Mouse (Mus musculus): ENCODE data around the gene Igsf11.

Gene Igsf11

DNA sequence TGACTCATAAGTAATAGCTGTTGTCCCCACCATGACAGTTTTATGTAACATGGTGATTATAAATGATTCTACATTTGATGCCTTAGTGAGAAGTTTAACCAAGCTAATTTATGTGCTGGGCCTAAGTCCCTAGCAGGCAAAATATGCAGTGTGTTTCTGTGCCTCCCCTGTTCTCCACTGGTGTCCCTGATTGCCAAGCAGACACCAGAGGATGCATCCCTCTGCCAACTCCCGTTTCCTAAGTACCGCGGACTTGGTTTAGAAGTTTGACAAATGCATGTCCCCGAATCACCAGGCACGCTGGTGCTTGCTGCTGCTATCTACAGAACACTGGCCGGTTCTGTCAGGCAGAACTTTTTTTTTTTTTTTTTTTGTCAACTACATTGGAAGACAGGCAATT, 39.0 kb downstream of the Igsf11 start:
- DNase-seq (ENCODE audit: low spot score in 2 of 2), result no peak

- DNase-seq (ENCODE audit: low spot score in 2 of 2), result no peak
These were observed 48.3 kb downstream of the Igsf11 start for GRCm38 (mm10) chr16:38940805-38941204.

- DNase-seq (ENCODE audit: low spot score in 2 of 2), result no peak
These were observed 48.8 kb downstream of the Igsf11 start for GRCm38 (mm10) chr16:38941275-38941674.

DNA sequence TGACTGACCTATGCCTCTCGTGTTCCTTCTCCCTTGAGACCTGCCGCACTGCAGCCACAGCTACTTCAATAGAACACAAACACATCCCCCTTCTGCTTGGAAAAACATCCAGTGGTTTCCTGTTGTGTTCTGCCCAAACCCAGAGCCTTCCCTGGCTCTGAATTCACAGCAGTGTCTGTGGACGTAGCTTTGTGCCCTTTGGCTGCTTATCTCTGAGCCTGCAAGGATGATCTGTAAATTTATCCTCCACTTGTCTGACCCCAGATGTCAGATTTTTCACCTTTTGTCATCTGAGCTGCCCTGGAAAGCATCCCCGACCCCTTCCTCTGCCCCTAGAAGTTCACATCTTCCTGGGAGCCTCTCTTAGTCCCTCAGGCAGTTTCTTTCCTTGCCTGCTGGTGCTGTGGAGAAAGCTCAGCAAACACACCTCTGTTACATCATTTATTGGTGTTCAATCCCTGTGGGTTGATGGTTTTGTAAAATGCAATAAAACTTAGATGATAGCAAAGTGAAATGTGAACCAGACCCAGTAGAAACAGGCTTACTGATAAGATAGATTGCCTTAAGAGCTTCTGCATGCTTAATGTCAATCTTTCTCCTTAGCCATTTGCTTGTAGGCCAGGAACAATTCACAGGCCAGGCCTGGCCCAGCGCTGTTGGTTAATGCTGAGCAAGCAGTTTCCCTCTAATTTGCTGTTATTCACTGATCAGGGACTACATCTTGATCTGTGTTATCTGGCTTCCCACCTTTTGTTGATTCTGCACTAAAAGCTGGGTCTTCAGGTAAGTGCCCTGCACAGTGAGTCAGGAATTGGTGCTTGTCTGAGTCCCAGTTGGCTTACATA, 51.5 kb downstream of the Igsf11 start:
- DNase-seq (ENCODE audit: low spot score in 2 of 2), result no peak

DNA sequence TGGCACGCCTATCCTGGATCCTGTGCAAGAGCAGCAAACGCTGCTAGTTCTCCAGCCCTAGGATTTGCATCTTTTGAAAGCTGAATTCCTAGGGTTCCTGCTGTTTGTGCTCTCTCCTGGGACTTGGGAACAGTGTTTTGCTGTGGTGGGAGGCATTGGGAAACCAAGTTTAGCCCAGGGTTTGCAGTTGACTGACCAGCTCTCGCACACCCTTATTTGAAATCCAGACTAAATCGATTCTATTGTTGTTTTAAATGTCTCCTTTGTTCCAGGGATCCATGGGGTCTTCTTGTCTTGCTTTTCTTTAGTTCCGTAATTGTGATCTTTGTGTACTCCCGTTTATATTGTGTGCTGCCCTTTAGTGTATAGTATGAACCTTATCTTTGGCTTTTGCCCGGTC, 52.6 kb downstream of the Igsf11 start:
- DNase-seq (ENCODE audit: low spot score in 2 of 2), result no peak

- no peak for DNase-seq (ENCODE audit: low spot score in 2 of 2)
These were observed 53.1 kb downstream of the Igsf11 start for GRCm38 (mm10) chr16:38945581-38945981.

GRCm38 (mm10) chr16:38946453-38946852, 54.0 kb downstream of the Igsf11 start:
- DNase-seq (ENCODE audit: low spot score in 2 of 2), result no peak

GRCm38 (mm10) chr16:38947141-38947879, 54.8 kb downstream of the Igsf11 start:
- no peak for DNase-seq (ENCODE audit: low spot score in 2 of 2)

GRCm38 (mm10) chr16:38948441-38948840, 56.0 kb downstream of the Igsf11 start:
- DNase-seq (ENCODE audit: low spot score in 2 of 2), result no peak

DNA sequence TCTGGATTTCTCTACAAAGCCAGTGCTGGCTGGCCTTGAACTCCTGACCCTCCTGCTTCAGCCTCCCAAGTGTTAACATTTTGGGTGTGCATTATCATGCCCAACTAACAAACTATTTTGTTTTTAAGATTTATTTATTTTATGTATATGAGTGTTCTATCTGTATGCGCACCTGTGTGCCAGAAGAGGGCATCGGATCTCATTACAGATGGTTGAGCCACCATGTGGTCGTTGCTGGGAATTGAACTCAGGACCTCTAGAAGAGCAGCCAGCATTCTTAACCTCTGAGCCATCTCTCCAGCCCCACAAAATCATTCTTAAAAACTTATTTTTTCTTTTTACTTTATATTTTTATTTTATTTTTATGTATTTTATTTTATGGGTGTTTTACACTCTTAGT, 60.4 kb downstream of the Igsf11 start:
- no peak for DNase-seq (ENCODE audit: low spot score in 2 of 2)

DNA sequence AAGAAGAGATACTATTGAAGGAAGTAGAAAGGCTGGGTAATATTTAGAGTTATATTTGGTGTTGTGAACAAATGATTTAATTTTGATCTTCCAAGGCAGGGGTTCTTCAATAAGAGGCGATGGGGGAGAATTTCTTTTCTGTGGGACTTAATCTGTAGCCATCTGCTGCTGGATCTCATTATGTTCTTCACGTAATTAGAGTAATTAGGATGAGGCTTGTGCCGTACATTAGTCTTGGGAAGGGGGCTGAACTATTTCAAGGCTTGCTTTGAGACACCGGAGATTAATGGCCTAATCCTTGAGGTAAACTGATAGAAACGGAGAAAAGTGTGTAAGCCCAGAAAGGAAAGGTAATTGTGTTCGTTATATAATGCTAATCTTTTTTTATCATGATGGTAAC, 61.4 kb downstream of the Igsf11 start:
- no peak for DNase-seq (ENCODE audit: low spot score in 2 of 2)

GRCm38 (mm10) chr16:38954501-38955288, 62.2 kb downstream of the Igsf11 start:
- no peak for DNase-seq (ENCODE audit: low spot score in 2 of 2)

DNA sequence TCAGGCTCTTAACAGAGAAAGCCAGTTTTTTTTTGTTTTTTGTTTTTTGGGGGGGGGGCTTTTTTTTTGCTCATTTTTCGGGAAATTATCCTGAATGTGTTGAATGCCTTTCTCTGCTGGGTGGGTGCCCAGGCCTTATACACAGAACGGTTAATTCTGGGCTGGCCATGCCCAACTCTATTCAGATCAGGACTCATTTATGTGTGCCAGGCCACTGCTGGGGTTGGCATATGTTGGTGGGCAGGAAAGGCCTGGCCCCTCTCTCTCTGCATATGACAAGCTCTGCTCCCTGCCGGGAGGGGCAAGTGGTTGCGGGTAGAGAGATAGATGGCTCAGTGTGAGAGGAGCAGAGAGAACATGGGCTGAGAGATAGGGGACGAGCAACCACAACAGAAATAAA, 62.8 kb downstream of the Igsf11 start:
- DNase-seq (ENCODE audit: low spot score in 2 of 2), result no peak

DNA sequence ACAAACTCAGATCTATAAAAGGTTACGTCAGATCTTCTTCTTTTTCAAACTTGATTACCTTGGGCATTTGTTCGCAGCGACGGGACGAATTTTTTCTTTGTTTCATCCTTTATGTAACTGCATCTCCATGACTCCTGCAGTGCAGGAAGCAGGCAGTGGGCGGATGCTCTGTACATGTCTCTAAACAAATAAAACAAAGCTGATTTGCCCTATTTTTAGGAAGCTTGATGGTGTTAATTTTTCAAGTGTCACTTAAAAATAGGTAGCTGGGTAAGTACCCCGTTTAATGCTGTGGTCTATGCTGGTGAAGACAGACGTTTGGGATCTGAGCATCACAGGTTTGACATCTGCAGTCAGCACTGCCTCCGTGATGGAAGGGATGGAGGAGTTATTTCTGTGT, 66.3 kb downstream of the Igsf11 start:
- DNase-seq (ENCODE audit: low spot score in 2 of 2), result no peak

DNA sequence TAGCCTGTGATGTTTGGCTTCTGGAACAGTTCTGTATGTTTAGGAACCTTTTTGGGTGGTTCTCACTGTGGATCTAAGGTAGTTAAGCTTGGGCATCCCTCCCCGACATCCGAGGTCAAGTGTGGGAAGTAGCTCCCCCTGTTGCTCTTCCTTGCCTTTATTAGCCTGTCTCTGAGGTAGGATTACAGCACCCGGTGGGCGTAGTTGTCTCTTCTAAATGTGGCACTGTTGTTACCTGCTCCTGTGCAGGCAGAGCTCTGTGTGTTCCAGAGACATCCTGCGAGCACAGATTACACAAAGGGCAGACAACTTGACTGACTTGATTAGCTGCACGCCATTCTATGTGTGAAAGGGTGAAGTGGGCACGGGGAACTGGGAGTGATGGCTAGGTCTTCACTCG, 68.1 kb downstream of the Igsf11 start:
- DNase-seq (ENCODE audit: low spot score in 2 of 2), result no peak

- no peak for DNase-seq (ENCODE audit: low spot score in 2 of 2)
These were observed 69.4 kb downstream of the Igsf11 start for GRCm38 (mm10) chr16:38961865-38962264.

- DNase-seq (ENCODE audit: low spot score in 2 of 2), result no peak
These were observed 70.2 kb downstream of the Igsf11 start for GRCm38 (mm10) chr16:38962695-38963094.

- DNase-seq (ENCODE audit: low spot score in 2 of 2), result no peak
These were observed 74.6 kb downstream of the Igsf11 start for GRCm38 (mm10) chr16:38967026-38967425.

DNA sequence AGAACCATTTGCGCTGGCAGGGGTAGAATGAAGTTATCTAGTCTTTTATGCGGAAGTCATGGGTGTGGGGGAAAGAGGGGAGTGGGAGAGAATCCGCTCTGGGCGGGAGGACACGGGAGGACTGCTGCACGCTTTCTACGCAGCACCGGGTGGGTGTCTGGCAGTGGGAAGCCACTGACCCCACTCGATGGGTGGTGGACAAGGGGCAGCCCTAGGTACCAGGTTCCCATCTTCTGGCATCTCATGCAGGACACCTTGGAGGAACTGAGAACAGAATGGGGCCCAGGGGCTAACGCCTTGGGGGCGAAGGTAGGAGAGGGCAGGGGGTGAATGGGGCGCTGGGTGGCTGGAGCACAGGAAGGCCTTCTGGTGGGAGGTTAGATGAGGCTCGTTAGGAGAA, 83.7 kb downstream of the Igsf11 start:
- no peak for DNase-seq (ENCODE audit: low spot score in 2 of 2)

- DNase-seq (ENCODE audit: low spot score in 2 of 2), result no peak
These were observed 86.1 kb downstream of the Igsf11 start for GRCm38 (mm10) chr16:38978546-38978945.

DNA sequence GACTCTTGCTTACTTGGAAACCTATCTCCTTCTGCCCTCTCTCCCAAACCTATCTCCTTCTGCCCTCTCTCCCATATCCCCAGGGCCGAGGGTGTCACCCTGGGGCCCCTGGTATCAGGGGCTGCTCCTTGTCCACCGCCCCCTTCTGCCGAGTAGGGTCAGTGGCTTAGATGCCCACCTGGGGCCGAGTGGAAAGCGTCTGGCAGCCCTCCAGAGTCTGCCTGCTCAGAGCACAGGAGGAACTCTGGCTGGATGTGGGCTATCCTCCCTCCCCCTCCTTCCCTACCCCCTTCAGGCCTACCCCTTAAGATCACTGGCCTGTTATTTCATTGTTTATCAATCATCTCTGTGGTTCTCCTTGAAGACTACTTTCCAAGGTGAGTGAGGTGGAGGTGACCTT, 88.1 kb downstream of the Igsf11 start:
- no peak for DNase-seq (ENCODE audit: low spot score in 2 of 2)

DNA sequence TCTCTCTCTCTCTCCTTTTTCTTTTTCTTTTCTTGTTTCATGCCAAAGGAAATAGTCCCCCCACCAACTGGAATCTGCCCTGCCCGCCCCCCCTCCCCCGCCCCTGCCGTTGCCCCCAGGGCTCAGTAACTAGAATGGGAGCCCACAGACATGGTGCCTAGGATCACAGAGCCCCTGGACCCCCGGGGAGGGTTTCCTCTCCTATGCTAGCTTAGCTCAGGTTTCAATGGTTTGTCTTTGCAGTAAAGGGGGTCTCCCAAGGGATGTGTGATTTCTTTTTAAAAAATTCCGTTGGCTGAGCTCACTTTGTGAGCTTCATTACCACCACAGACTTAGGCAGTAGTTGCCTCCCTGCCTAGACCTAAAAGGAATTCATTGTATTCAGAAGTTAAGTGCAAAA, 89.6 kb downstream of the Igsf11 start:
- DNase-seq (ENCODE audit: low spot score in 2 of 2), result no peak
